Mouse (Mus musculus): ENCODE data around the gene Capza2. TPM values are rescaled to one million over a fixed set of nuclear protein-coding genes. Genes with fewer than 3 reads are reported as not detected.

Gene Capza2
- polyA plus RNA-seq, 1 experiment from 2014 or later: 194 TPM

GRCm38 (mm10) chr6:17620823-17621222 lies 15.2 kb upstream of the Capza2 start:
- Histone ChIP-seq H3K4me2 (replicated peaks) (no peak overlapping the region), H3K27me3 (no peaks in the 10 kb centered on the region), H3K27ac (replicated peaks) (no peak overlapping the region), H3K36me3 (no peaks in the 10 kb centered on the region), H3K4me1 (no peaks in the 10 kb centered on the region), H3K4me3 (replicated peaks) (no peak overlapping the region), H3K9me3 (replicated peaks) (no peaks in the 10 kb centered on the region), H3K9ac (no peak overlapping the region)
- no peak for ATAC-seq (ENCODE audit: insufficient number of reproducible peaks, low FRiP score, low TSS enrichment, low read depth)
- WGBS: 81% methylated on average over 4 of the region's 4 CpGs

- no peak for ATAC-seq (ENCODE audit: insufficient number of reproducible peaks, low FRiP score, low TSS enrichment, low read depth)
- H3K27ac ChIP-seq (replicated peaks): no peak overlapping the region
- H3K4me1 ChIP-seq: no peaks in the 10 kb centered on the region
- H3K9ac ChIP-seq: no peak overlapping the region
- 58% methylated on average over 3 of the region's 3 CpGs for WGBS
- no peaks in the 10 kb centered on the region for H3K27me3 ChIP-seq
- no peaks in the 10 kb centered on the region for H3K36me3 ChIP-seq
- no peaks in the 10 kb centered on the region for H3K9me3 ChIP-seq (replicated peaks)
- H3K4me2 ChIP-seq (replicated peaks): no peak overlapping the region
- no peak overlapping the region for H3K4me3 ChIP-seq (replicated peaks)
Measured at GRCm38 (mm10) chr6:17621436-17621835, 14.6 kb upstream of the Capza2 start.

- Histone ChIP-seq H3K36me3 (no peaks in the 10 kb centered on the region), H3K9ac (no peak overlapping the region), H3K27me3 (no peaks in the 10 kb centered on the region), H3K4me3 (replicated peaks) (no peak overlapping the region), H3K27ac (replicated peaks) (peak overlapping the region; percentile 18), H3K4me2 (replicated peaks) (no peak overlapping the region), H3K4me1 (0 out of 2 replicates have a peak, but pooled peaks cover 7% of the 10 kb centered on the region), H3K9me3 (replicated peaks) (no peaks in the 10 kb centered on the region)
- WGBS: 50% methylated on average over 6 of the region's 6 CpGs
- ATAC-seq (ENCODE audit: insufficient number of reproducible peaks, low FRiP score, low TSS enrichment, low read depth): no peak
Measured at GRCm38 (mm10) chr6:17628701-17629455, 7.2 kb upstream of the Capza2 start.

- 0 out of 2 replicates have a peak, but pooled peaks cover 7% of the 10 kb centered on the region for H3K4me1 ChIP-seq
- no peaks in the 10 kb centered on the region for H3K9me3 ChIP-seq (replicated peaks)
- no peak overlapping the region for H3K9ac ChIP-seq
- WGBS: 65% methylated on average over 5 of the region's 5 CpGs
- no peaks in the 10 kb centered on the region for H3K27me3 ChIP-seq
- no peak for ATAC-seq (ENCODE audit: insufficient number of reproducible peaks, low FRiP score, low TSS enrichment, low read depth)
- no peak overlapping the region for H3K4me2 ChIP-seq (replicated peaks)
- no peak overlapping the region for H3K4me3 ChIP-seq (replicated peaks)
- H3K36me3 ChIP-seq: no peaks in the 10 kb centered on the region
- H3K27ac ChIP-seq (replicated peaks): peak overlapping the region; percentile 18; the same call in 1 of the 2 replicates
Measured at GRCm38 (mm10) chr6:17629756-17630155, 6.3 kb upstream of the Capza2 start.

GRCm38 (mm10) chr6:17631611-17632010 lies 4.4 kb upstream of the Capza2 start:
- H3K4me2 ChIP-seq (replicated peaks): no peak overlapping the region
- ATAC-seq (ENCODE audit: insufficient number of reproducible peaks, low FRiP score, low TSS enrichment, low read depth): no peak
- no peaks in the 10 kb centered on the region for H3K36me3 ChIP-seq
- H3K27me3 ChIP-seq: no peaks in the 10 kb centered on the region
- no peak overlapping the region for H3K27ac ChIP-seq (replicated peaks)
- H3K4me3 ChIP-seq (replicated peaks): no peak overlapping the region
- H3K4me1 ChIP-seq: 0 out of 2 replicates have a peak, but pooled peaks cover 7% of the 10 kb centered on the region
- H3K9me3 ChIP-seq (replicated peaks): no peaks in the 10 kb centered on the region
- 65% methylated on average over 5 of the region's 5 CpGs for WGBS
- H3K9ac ChIP-seq: no peak overlapping the region

GRCm38 (mm10) chr6:17633819-17634218 lies 2.2 kb upstream of the Capza2 start:
- H3K27ac ChIP-seq (replicated peaks): no peak overlapping the region
- no peaks in the 10 kb centered on the region for H3K27me3 ChIP-seq
- ATAC-seq (ENCODE audit: insufficient number of reproducible peaks, low FRiP score, low TSS enrichment, low read depth): no peak
- H3K9ac ChIP-seq: no peak overlapping the region
- 53% methylated on average over 3 of the region's 3 CpGs for WGBS
- no peaks in the 10 kb centered on the region for H3K36me3 ChIP-seq
- H3K4me3 ChIP-seq (replicated peaks): no peak overlapping the region
- H3K9me3 ChIP-seq (replicated peaks): no peaks in the 10 kb centered on the region
- no peak overlapping the region for H3K4me2 ChIP-seq (replicated peaks)
- H3K4me1 ChIP-seq: 0 out of 2 replicates have a peak, but pooled peaks cover 12% of the 10 kb centered on the region

- 79% methylated on average over 3 of the region's 3 CpGs for WGBS
- Histone ChIP-seq H3K36me3 (no peaks in the 10 kb centered on the region), H3K4me2 (replicated peaks) (no peak overlapping the region), H3K4me1 (0 out of 2 replicates have a peak, but pooled peaks cover 5% of the 10 kb centered on the region), H3K27ac (replicated peaks) (no peak overlapping the region), H3K9ac (no peak overlapping the region), H3K4me3 (replicated peaks) (no peak overlapping the region), H3K27me3 (no peaks in the 10 kb centered on the region), H3K9me3 (replicated peaks) (no peaks in the 10 kb centered on the region)
- no peak for ATAC-seq (ENCODE audit: insufficient number of reproducible peaks, low FRiP score, low TSS enrichment, low read depth)
Measured at GRCm38 (mm10) chr6:17634992-17635391, 1.0 kb upstream of the Capza2 start.

GRCm38 (mm10) chr6:17636764-17637170 lies 733 bp downstream of the Capza2 start:
- Histone ChIP-seq H3K36me3 (no peaks in the 10 kb centered on the region), H3K4me3 (replicated peaks) (peak overlapping the region; percentile 81), H3K4me2 (replicated peaks) (peak overlapping the region; percentile 46), H3K27me3 (no peaks in the 10 kb centered on the region), H3K9me3 (replicated peaks) (no peaks in the 10 kb centered on the region), H3K9ac (peak overlapping the region; percentile 89), H3K4me1 (0 out of 2 replicates have a peak, but pooled peaks cover 5% of the 10 kb centered on the region), H3K27ac (replicated peaks) (peak overlapping the region; percentile 95)
- peak; percentile 94 for ATAC-seq (ENCODE audit: insufficient number of reproducible peaks, low FRiP score, low TSS enrichment, low read depth)
- under 1% methylated on average over 30 of the region's 45 CpGs for WGBS

- WGBS: under 1% methylated on average over 56 of the region's 62 CpGs
- peak; percentile 85 for ATAC-seq (ENCODE audit: insufficient number of reproducible peaks, low FRiP score, low TSS enrichment, low read depth)
- Histone ChIP-seq H3K9ac (peak overlapping the region; percentile 89), H3K4me1 (0 out of 2 replicates have a peak, but pooled peaks cover 5% of the 10 kb centered on the region), H3K4me2 (replicated peaks) (peak overlapping the region; percentile 61), H3K9me3 (replicated peaks) (no peaks in the 10 kb centered on the region), H3K27ac (replicated peaks) (peak overlapping the region; percentile 95), H3K4me3 (replicated peaks) (peak overlapping the region; percentile 81), H3K27me3 (no peaks in the 10 kb centered on the region), H3K36me3 (no peaks in the 10 kb centered on the region)
Measured at GRCm38 (mm10) chr6:17637205-17638203, 1.5 kb downstream of the Capza2 start.

GRCm38 (mm10) chr6:17640031-17640430 lies 4.0 kb downstream of the Capza2 start:
- H3K4me3 ChIP-seq (replicated peaks): no peak overlapping the region
- no peak overlapping the region for H3K27ac ChIP-seq (replicated peaks)
- H3K9ac ChIP-seq: no peak overlapping the region
- no peaks in the 10 kb centered on the region for H3K36me3 ChIP-seq
- no peak overlapping the region for H3K4me2 ChIP-seq (replicated peaks)
- 0 out of 2 replicates have a peak, but pooled peaks cover 5% of the 10 kb centered on the region for H3K4me1 ChIP-seq
- no peak for ATAC-seq (ENCODE audit: insufficient number of reproducible peaks, low FRiP score, low TSS enrichment, low read depth)
- H3K9me3 ChIP-seq (replicated peaks): no peaks in the 10 kb centered on the region
- 83% methylated on average over 9 of the region's 9 CpGs for WGBS
- H3K27me3 ChIP-seq: no peaks in the 10 kb centered on the region

- 0 out of 2 replicates have a peak, but pooled peaks cover 5% of the 10 kb centered on the region for H3K4me1 ChIP-seq
- H3K27ac ChIP-seq (replicated peaks): no peak overlapping the region
- H3K4me3 ChIP-seq (replicated peaks): no peak overlapping the region
- no peak for ATAC-seq (ENCODE audit: insufficient number of reproducible peaks, low FRiP score, low TSS enrichment, low read depth)
- no peaks in the 10 kb centered on the region for H3K36me3 ChIP-seq
- H3K4me2 ChIP-seq (replicated peaks): no peak overlapping the region
- 63% methylated on average over 3 of the region's 3 CpGs for WGBS
- H3K9ac ChIP-seq: no peak overlapping the region
- H3K27me3 ChIP-seq: no peaks in the 10 kb centered on the region
- H3K9me3 ChIP-seq (replicated peaks): no peaks in the 10 kb centered on the region
Measured at GRCm38 (mm10) chr6:17642739-17643138, 6.7 kb downstream of the Capza2 start.
